Mouse (Mus musculus) kidney, adult 2 months (tissue): Measurements from ENCODE around the gene Midn.

Experiments used
- CTCF ChIP-seq: fragments of 200-500 bp; conservative IDR thresholded peaks from 2 replicates; pipeline ENCODE4 v1.5.1; 2011; ENCODE audit warnings: low read depth, mild to moderate bottlenecking, control low read depth, low read length, moderate library complexity, mixed read lengths; ENCODE audit not compliant: insufficient read depth, insufficient read length
- POLR2A ChIP-seq: fragments of 200-500 bp; IDR thresholded peaks from one replicate; pipeline ENCODE4 v1.6.1; 2011; ENCODE audit warnings: low read depth, low read length, control low read depth

DNA sequence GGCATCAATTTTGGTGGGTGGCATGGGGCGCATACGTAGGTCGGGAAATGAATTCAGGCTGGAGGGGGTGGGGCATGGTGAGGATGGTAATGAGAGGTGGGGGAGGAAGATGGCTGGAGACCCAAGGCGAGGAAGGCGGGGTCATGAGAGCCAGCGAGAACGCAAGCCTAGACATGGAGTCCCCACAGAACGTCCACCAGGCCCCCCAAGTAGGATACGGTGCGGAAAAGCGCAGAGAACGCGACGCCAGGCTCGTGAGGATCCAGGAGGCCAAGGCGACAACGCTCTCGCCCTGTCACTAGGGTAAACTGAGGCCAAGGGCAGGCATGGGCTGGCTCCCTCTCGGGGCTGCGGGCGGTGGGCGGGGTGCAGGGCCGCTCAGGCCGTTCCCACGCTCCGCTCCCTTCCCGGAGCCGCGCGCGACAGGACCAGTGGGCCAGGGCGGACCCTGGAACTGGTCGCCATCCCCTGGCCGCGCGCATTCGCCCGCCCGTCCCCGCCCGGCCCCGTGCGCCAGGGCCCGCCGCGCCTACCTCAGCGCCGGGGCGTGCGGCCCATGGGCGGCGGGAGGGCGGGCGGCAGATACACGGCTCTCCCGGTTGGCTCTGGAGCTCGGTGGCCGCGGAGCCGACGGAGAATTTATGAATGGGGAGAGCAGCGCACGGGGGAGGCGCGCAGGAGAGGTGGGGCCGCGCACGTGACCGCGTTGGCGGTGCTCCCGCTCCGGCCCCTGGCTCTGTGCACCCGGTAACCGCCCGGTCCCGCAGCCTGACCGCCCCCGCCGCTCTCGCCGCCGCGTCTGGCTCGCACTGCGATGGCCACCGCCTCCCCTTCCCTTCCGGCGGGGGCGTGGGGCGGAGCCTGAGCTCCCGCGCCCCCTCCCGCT is 9.3 kb upstream of the Midn start, which contains the start of gene Atp5d:
- TF ChIP-seq POLR2A: peak; percentile 20
- no peak for TF ChIP-seq CTCF
